Mouse (Mus musculus) mouse embryonic stem cell (cell line): ENCODE results near the gene Wwp2.
"Not testable (repeated sequence)": the region's sequence is repeated elsewhere in the genome, so short reads cannot be mapped to it uniquely, and the experiment has no call there.

Source experiments
- in situ Hi-C, 2 experiments: fragments of 300-500 bp; cut with MboI; formaldehyde crosslinking; loops; 1 replicate in 1 of 2; 3 replicates in 1 of 2; pipeline ENCODE4 v1.14.3; 2019 to 2020; ENCODE audit warnings: low sequenced_read_pairs in 2 of 2, low pct_unique_long_range_greater_than_20kb in 1 of 2, mixed read lengths in 1 of 2; ENCODE audit not compliant: unreplicated experiment in 1 of 2

Wwp2 gene

GRCm38 (mm10) chr8:107465332-107465990, 29.3 kb downstream of the Wwp2 start:
- in situ Hi-C loops: no loop called here

- in situ Hi-C loops: no loop called here
Measured at GRCm38 (mm10) chr8:107466642-107467041, 30.5 kb downstream of the Wwp2 start.

GRCm38 (mm10) chr8:107468811-107469302, 32.7 kb downstream of the Wwp2 start:
- in situ Hi-C loops: no loop called here

- in situ Hi-C loops: no loop called here
Measured at GRCm38 (mm10) chr8:107470302-107470701, 34.1 kb downstream of the Wwp2 start.

- in situ Hi-C loops: no loop called here
Measured at GRCm38 (mm10) chr8:107472403-107473100, 36.4 kb downstream of the Wwp2 start.

- in situ Hi-C loops: no loop called here
Measured at GRCm38 (mm10) chr8:107473369-107473768, 37.2 kb downstream of the Wwp2 start.

GRCm38 (mm10) chr8:107475613-107476012, 39.4 kb downstream of the Wwp2 start:
- in situ Hi-C loops: no loop called here

GRCm38 (mm10) chr8:107476786-107477185, 40.6 kb downstream of the Wwp2 start:
- in situ Hi-C loops: not testable (repeated sequence)

GRCm38 (mm10) chr8:107478728-107479127, 42.6 kb downstream of the Wwp2 start:
- in situ Hi-C loops: no loop called here

GRCm38 (mm10) chr8:107480436-107480835, 44.3 kb downstream of the Wwp2 start:
- in situ Hi-C loops: no loop called here

- in situ Hi-C loops: no loop called here
Measured at GRCm38 (mm10) chr8:107483250-107483649, 47.1 kb downstream of the Wwp2 start.

- in situ Hi-C loops: no loop called here
Measured at GRCm38 (mm10) chr8:107484956-107485355, 48.8 kb downstream of the Wwp2 start.

- in situ Hi-C loops: no loop called here
Measured at GRCm38 (mm10) chr8:107488551-107488950, 52.4 kb downstream of the Wwp2 start.

GRCm38 (mm10) chr8:107489086-107489485, 52.9 kb downstream of the Wwp2 start:
- in situ Hi-C loops: no loop called here

GRCm38 (mm10) chr8:107489921-107490320, 53.8 kb downstream of the Wwp2 start:
- in situ Hi-C loops: no loop called here

- in situ Hi-C loops: no loop called here
Measured at GRCm38 (mm10) chr8:107490649-107491048, 54.5 kb downstream of the Wwp2 start.

- in situ Hi-C loops: no loop called here
Measured at GRCm38 (mm10) chr8:107491212-107491611, 55.0 kb downstream of the Wwp2 start.

GRCm38 (mm10) chr8:107491831-107492230, 55.7 kb downstream of the Wwp2 start:
- in situ Hi-C loops: no loop called here

GRCm38 (mm10) chr8:107492802-107493201, 56.6 kb downstream of the Wwp2 start:
- in situ Hi-C loops: no loop called here

- in situ Hi-C loops: no loop called here
Measured at GRCm38 (mm10) chr8:107495425-107495824, 59.3 kb downstream of the Wwp2 start.
